12 mouse cellular contexts compared by ENCODE assay signal in genomic region chr4:109445397-109445796, GRCm38 (mm10). TPM values are rescaled to one million over a fixed set of nuclear protein-coding genes. Genes with fewer than 3 reads are reported as not detected.
A peak's percentile ranks its signal among the peaks of the same experiment; 100 is the strongest.
DNase-seq lines count a peak whose midpoint lies in the region; ATAC-seq and TF ChIP-seq lines count a peak whose summit lies in the region.
"Had no signal": no experiment of that assay in that cellular context is flagged by ENCODE, and none has a peak within 500 bp of the region (broad histone marks: within the 10 kb centered on the region; RNA-seq: fewer than 3 reads in every experiment).

No protein-coding gene starts in this region.

- H3K9ac ChIP-seq in lung, embryonic 14.5 days = no peak overlapping the region
- H3K9ac ChIP-seq in heart, embryonic 16.5 days (ENCODE audit: low read length) = no peak overlapping the region
- H3K9ac ChIP-seq: limb, embryonic 13.5 days had no signal

- TF ChIP-seq CTCF in lung, embryonic 14.5 days (IDR thresholded peaks at IDR 0.05; ENCODE audit: low read depth) = no peak

- DNase-seq in lung, embryonic 14.5 days = peak; percentile 19
- DNase-seq in lung, postnatal 36 days = no peak
- peak; percentile 88 for DNase-seq in c-Kit-positive CD71-positive TER-119-positive erythroid progenitor cells, embryonic 14.5 days (ENCODE audit: low spot score)
- peak; percentile 54 to 56 for DNase-seq in spleen, postnatal 14 days (ENCODE audit: low spot score in 2 of 2)
- no peak for DNase-seq in layer of hippocampus, adult 9-10 months (ENCODE audit: low spot score)
- no peak for DNase-seq in layer of hippocampus, adult 8-10 months (ENCODE audit: low spot score in 2 of 2)
- DNase-seq in frontal cortex, postnatal 10 days (ENCODE audit: low spot score in 2 of 2) = no peak
- DNase-seq: cerebellum, adult 8-10 months; gastrocnemius, postnatal 10 days had no signal

- no peaks in the 10 kb centered on the region for H3K27me3 ChIP-seq in lung, embryonic 14.5 days (ENCODE audit: insufficient read depth, low read length)
- H3K27me3 ChIP-seq in heart, embryonic 16.5 days (ENCODE audit: control insufficient read depth, insufficient read depth, low read length) = no peaks in the 10 kb centered on the region
- H3K27me3 ChIP-seq: limb, embryonic 13.5 days had no signal

- H3K4me3 ChIP-seq in lung, embryonic 14.5 days (ENCODE audit: low read depth, low read length) = no peak overlapping the region
- no peak overlapping the region for H3K4me3 ChIP-seq in heart, embryonic 16.5 days (ENCODE audit: low read length)
- H3K4me3 ChIP-seq: limb, embryonic 13.5 days had no signal

- no peaks in the 10 kb centered on the region for H3K9me3 ChIP-seq in lung, embryonic 14.5 days (ENCODE audit: low read depth, low read length)
- H3K9me3 ChIP-seq in heart, embryonic 16.5 days (replicated peaks; ENCODE audit: control insufficient read depth, low read length) = no peaks in the 10 kb centered on the region
- H3K9me3 ChIP-seq: limb, embryonic 13.5 days had no signal

- 49% methylated on average over 2 of the region's 2 CpGs for WGBS in lung, embryonic 14.5 days
- WGBS in heart, embryonic 16.5 days = 26% methylated on average over 2 of the region's 2 CpGs

- ATAC-seq in lung, embryonic 14.5 days (ENCODE audit: insufficient read depth) = peak; percentile 77
- peak; percentile 83 for ATAC-seq in heart, embryonic 16.5 days (replicated peaks; ENCODE audit: extremely low read depth, insufficient read depth, low FRiP score)

- H3K36me3 ChIP-seq in lung, embryonic 14.5 days (ENCODE audit: insufficient read depth) = 0 out of 2 replicates have a peak, but pooled peaks cover 8% of the 10 kb centered on the region
- H3K36me3 ChIP-seq in heart, embryonic 16.5 days (ENCODE audit: control insufficient read depth, insufficient read depth) = 0 out of 2 replicates have a peak, but pooled peaks cover 2% of the 10 kb centered on the region

- no peak overlapping the region for H3K4me2 ChIP-seq in lung, embryonic 14.5 days
- H3K4me2 ChIP-seq in heart, embryonic 16.5 days (ENCODE audit: low read depth, low read length) = no peak overlapping the region
- H3K4me2 ChIP-seq: limb, embryonic 13.5 days had no signal

- no peak overlapping the region for H3K27ac ChIP-seq in lung, embryonic 14.5 days (ENCODE audit: low read depth)
- peak overlapping the region; percentile 75 for H3K27ac ChIP-seq in heart, embryonic 16.5 days (ENCODE audit: low read length)
- H3K27ac ChIP-seq: kidney, postnatal 0 days; limb, embryonic 13.5 days had no signal

- H3K4me1 ChIP-seq in lung, embryonic 14.5 days (ENCODE audit: insufficient read depth) = no peaks in the 10 kb centered on the region
- H3K4me1 ChIP-seq in heart, embryonic 16.5 days (ENCODE audit: control insufficient read depth, insufficient read depth, low read length) = peaks cover 45% of the 10 kb centered on the region
- H3K4me1 ChIP-seq: limb, embryonic 13.5 days had no signal

RNA-seq across cellular contexts. Expression of gene Ttc39a, which starts 39.0 kb away (rescaled TPM):
- 5.5 and 5.9 TPM in 2 replicates for polyA plus RNA-seq in lung, embryonic 14.5 days (2014; fragmentation: Nextera tagmentation; extraction: Ambion mirVana)
- 6.7 and 7.7 TPM in 2 replicates for polyA plus RNA-seq in heart, embryonic 16.5 days (2015; fragmentation: Nextera tagmentation; extraction: Ambion mirVana)
- 1 to 10 TPM; 2.2 to 2.7 (median 2.6) TPM for total RNA-seq in layer of hippocampus, adult 8-10 months (2022)

RNA-seq across cellular contexts. Expression of gene Rnf11, which starts 39.1 kb away (rescaled TPM):
- polyA plus RNA-seq in lung, embryonic 14.5 days (2014; fragmentation: Nextera tagmentation; extraction: Ambion mirVana) = 54.6 and 54.7 TPM in 2 replicates
- polyA plus RNA-seq in heart, embryonic 16.5 days (2015; fragmentation: Nextera tagmentation; extraction: Ambion mirVana) = 41.1 and 41.5 TPM in 2 replicates
- 100 to 1,000 TPM; 157 to 186 (median 170) TPM for total RNA-seq in layer of hippocampus, adult 8-10 months (2022)

Comparison
In these comparisons a context has a peak if more than half of its experiments do, and no peak if none do; other contexts are left out.
1. DNase-seq: peak in lung, embryonic 14.5 days (single experiment), c-Kit-positive CD71-positive TER-119-positive erythroid progenitor cells, embryonic 14.5 days (single experiment) and spleen, postnatal 14 days (2 of 2); none in lung, postnatal 36 days (single experiment), layer of hippocampus, adult 9-10 months (single experiment), layer of hippocampus, adult 8-10 months (0 of 2) and frontal cortex, postnatal 10 days (0 of 2).